Mouse (Mus musculus) layer of hippocampus, adult 9-10 months (tissue): ENCODE measurements around the gene Tmprss9.

Experiments
- DNase-seq: peaks from one replicate; pipeline ENCODE4 v3.0.0; 2022; ENCODE audit warnings: low spot score

The Tmprss9 gene

GRCm38 (mm10) chr10:80895100-80895499 lies 23.5 kb downstream of the Tmprss9 start:
- DNase-seq: no peak

DNA sequence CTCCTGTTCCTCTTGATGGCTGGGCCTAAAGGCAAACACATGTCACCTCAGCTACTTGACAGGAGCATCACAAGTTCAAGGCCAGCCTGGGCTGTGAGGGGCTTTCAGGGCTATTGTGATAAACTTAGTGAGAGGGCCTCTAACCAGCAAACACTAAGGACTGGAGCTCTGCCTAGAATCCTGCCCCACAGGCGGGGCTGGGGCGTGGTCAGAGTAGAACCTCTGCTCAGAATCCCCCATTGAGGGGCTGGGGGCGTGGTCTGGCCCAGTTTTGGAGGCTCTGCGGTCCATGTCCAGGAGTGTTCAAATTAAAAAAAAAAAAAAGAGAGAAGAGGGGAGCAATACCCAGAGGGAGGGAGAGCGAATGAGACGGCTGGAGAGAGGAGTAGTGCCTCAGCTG lies 24.0 kb downstream of the Tmprss9 start:
- DNase-seq: no peak

DNA sequence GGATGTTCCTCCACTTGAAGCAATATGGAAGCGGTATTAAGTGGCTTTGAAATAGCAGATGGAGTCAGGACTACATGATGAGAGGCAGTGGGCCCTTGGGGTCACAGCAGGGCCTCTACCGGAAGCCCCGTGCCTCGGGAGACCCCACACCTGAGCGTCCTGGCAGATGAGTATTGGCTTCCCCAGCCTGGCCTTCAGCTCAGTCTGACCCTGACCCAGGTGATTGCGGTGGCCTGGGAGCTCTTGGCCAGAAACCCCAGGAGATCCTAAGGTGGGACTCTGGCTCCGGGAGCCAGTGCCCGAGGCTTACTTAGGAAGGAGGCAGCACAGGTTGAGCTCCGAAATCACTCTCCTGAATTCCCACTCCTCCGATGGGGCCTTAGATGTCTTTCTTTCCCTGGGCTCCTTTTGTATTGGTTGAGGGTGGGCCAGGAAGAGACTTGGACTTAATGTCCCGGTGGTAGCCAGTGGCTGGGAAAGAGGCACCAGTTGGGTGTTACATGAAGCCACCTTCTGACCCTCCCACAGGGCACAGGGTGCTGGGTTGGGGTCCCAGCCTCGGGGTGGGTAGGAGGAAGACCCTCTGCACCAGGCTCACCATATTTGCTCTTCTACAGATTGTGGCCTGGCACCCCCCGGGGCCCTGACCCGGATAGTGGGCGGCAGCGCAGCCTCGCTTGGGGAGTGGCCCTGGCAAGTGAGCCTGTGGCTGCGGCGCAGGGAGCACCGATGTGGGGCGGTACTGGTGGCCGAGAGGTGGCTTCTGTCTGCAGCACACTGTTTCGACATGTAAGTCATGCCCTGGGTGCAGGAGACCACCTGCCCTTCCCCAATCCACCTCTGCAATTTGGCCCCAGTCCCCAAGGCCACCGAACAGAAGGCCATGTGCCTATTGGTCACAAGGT lies 25.2 kb downstream of the Tmprss9 start:
- no peak for DNase-seq

DNA sequence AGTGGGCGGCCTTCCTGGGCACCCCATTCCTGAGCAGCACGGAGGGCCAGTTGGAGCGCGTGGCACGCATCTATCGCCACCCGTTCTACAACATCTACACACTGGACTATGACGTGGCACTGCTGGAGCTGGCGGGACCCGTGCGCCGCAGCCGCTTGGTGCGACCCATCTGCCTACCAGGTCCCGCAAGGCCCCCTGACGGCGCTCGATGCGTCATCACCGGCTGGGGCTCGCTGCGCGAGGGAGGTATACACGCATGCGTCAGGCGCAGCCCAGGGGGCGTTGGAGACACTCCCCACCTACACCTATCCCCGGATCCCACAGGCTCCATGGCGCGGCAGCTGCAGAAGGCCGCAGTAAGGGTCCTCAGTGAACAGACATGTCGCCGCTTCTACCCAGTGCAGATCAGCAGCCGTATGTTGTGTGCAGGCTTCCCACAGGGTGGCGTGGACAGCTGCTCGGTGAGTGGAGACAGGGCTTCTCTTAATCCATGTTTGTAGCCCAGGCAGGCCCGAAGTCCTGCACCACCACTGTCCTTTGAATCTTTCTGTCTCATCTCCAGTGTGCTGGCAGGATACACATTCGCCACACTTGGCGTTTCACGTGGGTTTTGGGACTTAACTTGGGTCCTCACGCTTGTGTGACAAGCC lies 26.3 kb downstream of the Tmprss9 start:
- no peak for DNase-seq

GRCm38 (mm10) chr10:80899074-80899473 lies 27.4 kb downstream of the Tmprss9 start:
- DNase-seq: no peak

GRCm38 (mm10) chr10:80899591-80900317 lies 28.1 kb downstream of the Tmprss9 start:
- DNase-seq: no peak

DNA sequence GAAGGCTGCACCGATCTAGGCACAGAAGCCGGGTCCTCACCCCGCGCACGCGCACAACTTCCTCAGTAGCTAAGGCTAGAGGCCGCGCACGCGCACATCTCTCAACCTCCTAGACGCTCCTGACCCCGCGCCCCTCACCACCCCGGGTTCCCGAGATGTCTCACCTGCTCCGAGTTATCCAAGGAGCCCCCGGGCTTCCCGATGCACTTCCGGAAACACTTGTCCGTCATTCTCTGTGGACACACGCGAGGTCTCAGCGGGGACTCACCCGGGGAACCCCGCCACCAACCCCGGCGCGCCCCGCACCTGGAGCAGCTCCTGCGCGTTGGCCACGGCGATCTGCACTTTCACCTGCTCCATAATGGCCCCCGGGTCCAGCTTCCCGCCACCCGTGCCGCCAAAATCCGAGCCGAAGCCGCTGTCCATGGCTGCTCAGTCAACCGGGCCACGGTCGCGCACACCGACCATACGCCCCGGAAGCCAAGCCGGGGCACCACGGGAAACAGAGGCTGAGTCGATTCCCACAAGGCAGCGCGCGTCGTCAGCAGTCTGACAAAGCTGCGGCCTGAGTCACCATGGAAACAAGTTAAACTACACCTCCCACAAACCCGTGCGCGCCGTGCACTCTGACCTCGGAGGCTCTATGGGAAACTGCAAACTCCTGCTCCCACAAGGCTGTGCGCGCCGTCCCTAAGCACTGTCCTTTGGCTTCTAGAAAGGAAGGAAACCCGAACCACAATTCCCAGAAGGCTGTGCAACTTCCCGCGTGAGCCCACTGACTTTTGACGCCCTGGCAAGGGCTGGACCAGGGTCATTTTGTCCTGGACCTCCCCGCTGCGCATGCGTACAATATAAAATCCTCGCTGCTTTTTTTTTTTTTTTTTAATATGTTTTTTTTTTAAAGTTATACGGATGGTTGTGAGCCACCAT lies 28.9 kb downstream of the Tmprss9 start, which contains the start of gene Timm13:
TSS of gene Timm13 (minus strand) at position 652 of the 930 bp plus-strand sequence.
- DNase-seq: peak; percentile 98

- DNase-seq: no peak
These were observed 30.0 kb downstream of the Tmprss9 start for GRCm38 (mm10) chr10:80901409-80902272.

DNA sequence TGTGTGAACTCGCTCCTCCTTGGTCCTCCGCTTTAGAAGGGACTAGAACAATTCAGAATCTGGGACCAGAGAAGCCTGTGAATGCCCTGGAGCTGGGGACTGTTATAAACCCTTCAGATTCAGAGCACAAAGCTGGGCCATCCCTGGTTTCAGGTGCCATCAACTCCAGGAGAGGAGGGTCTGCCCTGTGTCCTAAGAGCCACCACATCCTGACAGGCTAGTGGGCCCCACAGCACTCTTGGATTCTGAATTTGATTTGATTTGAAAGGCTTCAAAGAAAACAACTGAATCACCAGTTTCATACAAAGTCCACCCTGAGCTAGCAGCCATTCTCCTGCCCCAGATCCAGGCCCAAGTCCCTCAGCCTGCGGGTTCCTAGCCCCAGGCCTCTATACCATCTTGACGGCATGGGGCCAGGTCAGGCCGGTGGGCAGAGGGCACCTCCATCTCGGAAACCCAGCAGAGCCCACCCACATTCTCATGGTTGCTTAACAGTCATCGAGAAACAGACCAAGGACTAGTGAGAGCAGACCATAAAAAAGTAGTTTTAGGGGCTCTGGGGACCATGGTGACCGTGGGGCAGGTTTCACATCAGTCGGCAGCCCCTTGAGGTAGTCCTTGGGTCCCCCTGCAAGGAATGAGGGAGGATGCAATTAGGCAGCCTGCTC lies 30.8 kb downstream of the Tmprss9 start:
- no peak for DNase-seq

GRCm38 (mm10) chr10:80903282-80903681 lies 31.6 kb downstream of the Tmprss9 start:
- no peak for DNase-seq

DNA sequence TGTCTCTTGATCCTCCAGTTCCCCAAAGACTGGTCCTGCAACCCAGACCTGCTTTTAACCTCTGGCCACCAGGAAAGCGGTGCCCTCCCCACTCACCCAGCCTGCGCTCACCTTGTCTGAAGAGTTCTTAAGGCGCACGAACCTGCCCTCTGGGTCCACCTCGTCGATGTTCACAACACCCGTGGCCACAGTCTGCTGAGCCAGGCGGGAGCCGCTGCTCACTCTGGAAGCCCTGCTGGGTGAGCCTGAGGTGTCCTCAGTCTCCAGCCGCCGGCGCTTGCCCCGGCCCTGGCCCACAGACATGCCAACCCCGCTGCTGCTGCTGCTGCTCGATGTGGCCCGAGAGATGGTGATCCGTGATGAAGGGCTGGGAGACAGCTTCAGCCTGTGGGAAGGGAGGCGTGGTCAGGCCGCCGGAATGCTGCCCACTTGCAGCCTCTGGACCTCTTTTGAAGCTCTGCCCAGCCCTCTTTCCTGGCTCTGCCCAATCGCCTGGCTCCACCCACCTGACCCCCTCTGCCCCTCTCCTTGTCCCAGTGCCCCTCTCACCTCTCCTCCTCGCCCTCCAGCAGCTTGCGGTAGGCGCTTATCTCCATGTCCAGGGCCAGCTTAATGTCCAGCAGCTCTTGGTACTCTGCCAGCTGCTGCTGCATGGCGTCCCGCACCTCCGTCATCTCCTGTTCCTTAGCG lies 32.5 kb downstream of the Tmprss9 start:
- no peak for DNase-seq

- DNase-seq: no peak
These were observed 33.1 kb downstream of the Tmprss9 start for GRCm38 (mm10) chr10:80904709-80905108.

DNA sequence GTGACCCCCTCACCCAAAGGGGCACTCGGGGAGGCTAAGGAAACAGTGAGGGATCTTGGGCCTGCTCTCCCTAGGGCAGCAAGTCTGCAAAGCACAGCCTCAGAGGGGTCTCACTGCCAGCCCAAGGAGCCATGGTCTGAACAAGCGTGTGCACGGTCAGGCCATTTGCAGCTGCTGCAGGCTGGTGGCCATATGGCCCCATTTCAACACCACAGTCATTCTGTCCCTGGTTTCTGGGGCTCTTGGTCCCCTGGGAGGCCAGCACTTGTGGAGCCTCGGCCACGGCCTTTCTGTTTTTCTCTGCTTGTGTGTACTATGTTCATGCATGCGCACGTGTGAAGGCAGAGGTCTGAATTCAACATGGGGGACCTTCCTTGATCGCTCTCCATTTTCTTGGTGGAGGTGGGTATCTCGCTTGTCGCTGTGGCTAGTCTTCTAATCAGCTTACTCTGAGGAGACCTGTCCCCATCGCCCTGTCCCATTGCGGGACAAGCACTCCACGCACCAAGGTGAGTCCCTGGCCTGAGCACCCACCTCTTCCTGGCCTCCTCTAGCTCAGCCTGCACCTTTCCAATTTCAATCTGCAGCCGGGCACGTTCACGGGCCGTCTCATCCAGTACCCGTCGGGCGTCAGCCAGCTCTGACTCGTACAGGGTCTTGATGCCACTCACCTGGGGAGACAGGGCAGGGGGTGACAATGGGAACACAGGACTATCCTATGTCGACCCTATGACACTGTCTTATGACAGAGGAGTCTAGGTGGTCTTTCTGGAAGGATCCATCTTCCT lies 37.9 kb downstream of the Tmprss9 start:
- DNase-seq: no peak

DNA sequence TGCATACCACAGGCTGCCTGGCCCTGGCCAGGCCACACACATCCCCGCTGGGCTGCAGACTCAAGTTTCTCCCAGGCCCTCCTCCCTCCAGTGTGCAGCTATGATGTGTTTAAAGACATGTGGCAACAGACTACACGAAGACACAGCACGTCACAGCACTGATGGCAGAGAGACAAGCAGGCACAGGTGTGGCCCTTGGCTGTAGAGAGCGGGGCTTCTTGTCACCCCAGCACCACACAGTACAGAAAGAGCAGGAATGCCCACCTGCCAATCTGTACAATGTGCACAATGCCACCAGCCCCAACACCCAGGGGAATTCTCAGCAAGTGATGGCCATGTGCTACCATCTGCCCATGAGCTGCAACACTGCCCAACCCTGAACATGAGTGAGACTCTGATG lies 39.7 kb downstream of the Tmprss9 start:
- no peak for DNase-seq

DNA sequence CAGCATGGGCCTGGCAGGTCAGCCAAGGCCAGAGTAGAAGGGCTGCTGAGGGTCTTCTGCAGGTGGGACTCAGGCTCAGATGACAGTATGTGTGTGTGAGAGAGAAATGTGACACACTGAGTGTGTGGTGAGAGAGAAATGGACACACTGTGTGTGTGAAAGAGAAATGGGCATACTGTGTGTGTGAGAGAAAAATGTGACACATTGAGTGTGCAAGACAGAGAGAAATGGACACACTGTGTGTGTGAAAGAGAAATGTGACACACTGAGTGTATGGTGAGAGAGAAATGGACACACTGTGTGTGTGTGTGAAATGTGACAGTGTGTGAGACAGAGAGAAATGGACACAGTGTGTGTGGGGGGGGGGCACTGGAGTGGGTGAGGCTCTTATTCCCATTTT lies 40.2 kb downstream of the Tmprss9 start:
- DNase-seq: no peak

DNA sequence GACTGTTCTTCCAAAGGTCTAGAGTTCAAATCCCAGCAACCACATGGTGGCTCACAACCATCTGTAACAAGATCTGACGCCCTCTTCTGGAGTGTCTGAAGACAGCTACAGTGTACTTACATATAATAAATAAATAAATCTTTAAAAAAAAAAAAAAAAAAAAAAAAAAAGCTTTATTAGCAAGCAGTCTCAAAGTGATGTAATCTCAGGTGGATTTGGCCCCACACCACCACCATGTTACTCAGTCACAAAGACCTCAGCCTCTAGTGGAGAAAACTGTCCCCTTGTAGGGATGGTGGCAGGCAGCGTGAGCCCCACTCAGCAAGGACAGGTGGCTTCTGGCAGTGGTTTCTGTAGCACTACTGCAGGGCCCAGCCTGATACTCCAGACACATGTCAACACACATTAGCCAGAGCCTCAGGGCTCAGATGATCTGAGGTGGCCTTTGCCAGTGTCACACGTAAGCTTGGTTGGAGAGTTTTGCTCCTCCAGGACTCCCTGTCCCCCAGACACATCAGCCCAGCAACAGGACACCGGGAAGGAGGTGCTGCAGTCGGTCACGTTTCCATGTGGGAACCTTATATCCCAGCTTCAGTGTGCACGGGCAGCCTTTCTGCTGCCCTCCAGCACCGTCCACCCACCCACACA lies 41.8 kb downstream of the Tmprss9 start:
- DNase-seq: no peak

GRCm38 (mm10) chr10:80914253-80914656 lies 42.6 kb downstream of the Tmprss9 start:
- no peak for DNase-seq

DNA sequence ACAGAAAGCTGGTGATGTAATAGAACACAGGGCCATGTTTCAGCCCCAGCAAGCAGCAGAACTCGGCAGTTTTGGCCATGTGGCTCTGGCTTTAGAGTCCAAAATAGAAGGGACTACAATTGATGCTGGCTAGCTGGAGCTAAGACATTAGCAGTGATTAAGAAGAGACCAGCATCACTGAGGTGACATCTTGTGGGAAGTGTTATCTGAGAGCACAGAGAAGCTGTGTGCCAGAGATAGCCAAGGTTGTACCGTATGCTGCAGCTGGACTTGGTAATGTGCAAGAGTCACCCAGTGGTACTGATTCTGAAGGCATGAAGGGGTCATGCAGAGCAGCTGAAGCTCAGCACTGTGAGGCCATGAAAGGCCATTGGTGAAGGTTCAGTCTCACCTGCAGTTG lies 43.6 kb downstream of the Tmprss9 start:
- DNase-seq: no peak
